Mouse (Mus musculus): ENCODE data around the gene Dbx1. TPM values are rescaled to one million over a fixed set of nuclear protein-coding genes. Genes with fewer than 3 reads are reported as not detected.

Gene Dbx1
- polyA plus RNA-seq, 1 experiment from 2014 or later: 2.0 TPM

DNA sequence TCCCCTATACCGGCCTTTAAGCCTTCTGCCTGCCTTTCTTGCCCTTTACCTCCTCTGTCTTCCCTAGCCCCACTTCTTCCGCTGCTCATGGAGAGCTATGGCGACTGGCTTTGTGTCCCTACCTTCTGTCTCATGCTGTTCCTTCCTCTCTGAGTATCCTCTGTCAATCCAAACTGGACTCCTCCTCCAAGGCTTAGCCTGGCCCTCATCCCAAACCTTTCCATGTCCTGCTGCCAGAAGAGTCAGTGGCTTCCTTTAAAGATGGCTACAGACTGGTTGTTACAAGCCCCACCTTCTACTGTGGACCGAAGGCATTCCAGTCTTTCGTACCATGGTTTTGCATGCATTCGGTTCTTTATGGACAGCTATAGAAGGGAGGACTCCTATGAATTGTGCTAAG is 53.5 kb downstream of the Dbx1 start:
- H3K27ac ChIP-seq: no peak overlapping the region
- H3K4me3 ChIP-seq: no peak overlapping the region
- H3K4me2 ChIP-seq: no peak overlapping the region
- WGBS: 88% methylated on average over 6 of the region's 6 CpGs
- H3K9ac ChIP-seq: no peak overlapping the region
- no peaks in the 10 kb centered on the region for H3K9me3 ChIP-seq
- no peaks in the 10 kb centered on the region for H3K27me3 ChIP-seq
- H3K36me3 ChIP-seq: peaks cover 61% of the 10 kb centered on the region
- H3K4me1 ChIP-seq: peaks cover 3% of the 10 kb centered on the region; the same call in 1 of the 2 replicates
- no peak for ATAC-seq (ENCODE audit: insufficient number of reproducible peaks, low FRiP score, low TSS enrichment, low read depth)

DNA sequence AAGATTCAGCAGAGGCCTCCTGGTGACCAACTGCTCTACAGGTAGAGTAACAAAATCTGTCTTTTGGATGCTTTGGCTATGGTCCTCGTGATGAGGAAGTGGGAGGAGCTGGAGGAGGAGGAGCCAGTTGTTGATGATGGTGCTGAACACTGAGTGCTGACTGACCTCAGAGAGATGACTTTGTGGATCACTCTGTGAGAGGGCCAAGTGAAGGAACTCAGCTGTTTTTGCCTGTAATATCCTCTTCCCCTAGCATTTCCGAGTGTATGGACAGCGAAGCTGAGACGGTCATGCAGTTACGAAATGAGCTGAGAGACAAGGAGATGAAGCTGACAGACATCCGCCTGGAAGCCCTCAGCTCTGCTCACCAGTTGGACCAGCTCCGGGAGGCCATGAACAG is 54.1 kb downstream of the Dbx1 start:
- Histone ChIP-seq H3K36me3 (peaks cover 61% of the 10 kb centered on the region), H3K27ac (no peak overlapping the region), H3K4me3 (no peak overlapping the region), H3K4me1 (peaks cover 3% of the 10 kb centered on the region; the same call in 1 of the 2 replicates), H3K4me2 (no peak overlapping the region), H3K27me3 (no peaks in the 10 kb centered on the region), H3K9ac (no peak overlapping the region), H3K9me3 (no peaks in the 10 kb centered on the region)
- WGBS: 82% methylated on average over 7 of the region's 7 CpGs
- ATAC-seq (ENCODE audit: insufficient number of reproducible peaks, low FRiP score, low TSS enrichment, low read depth): no peak

DNA sequence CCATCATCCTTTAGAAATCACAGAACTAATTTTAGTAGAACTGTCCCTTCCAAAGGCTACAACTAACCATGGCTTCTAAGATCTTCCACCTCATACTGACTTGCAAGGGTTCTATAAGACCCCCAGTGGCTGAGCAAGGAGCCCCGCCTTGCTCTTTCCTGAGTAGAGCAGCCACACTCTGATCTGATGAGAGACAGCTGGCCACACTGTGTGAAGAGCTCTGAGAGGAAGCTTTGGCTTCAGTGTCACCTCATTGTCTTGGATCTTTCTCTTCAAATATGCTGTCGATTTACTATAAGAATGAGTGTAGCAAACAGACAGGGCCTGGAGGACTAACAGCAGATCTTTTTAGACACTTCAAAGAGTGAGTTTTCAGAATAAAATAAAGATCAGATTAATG is 54.7 kb downstream of the Dbx1 start:
- H3K27me3 ChIP-seq: no peaks in the 10 kb centered on the region
- no peak overlapping the region for H3K9ac ChIP-seq
- no peak overlapping the region for H3K27ac ChIP-seq
- peaks cover 65% of the 10 kb centered on the region for H3K36me3 ChIP-seq
- H3K4me2 ChIP-seq: no peak overlapping the region
- H3K4me3 ChIP-seq: no peak overlapping the region
- 89% methylated on average over 2 of the region's 2 CpGs for WGBS
- peaks cover 3% of the 10 kb centered on the region; the same call in 1 of the 2 replicates for H3K4me1 ChIP-seq
- H3K9me3 ChIP-seq: no peaks in the 10 kb centered on the region
- no peak for ATAC-seq (ENCODE audit: insufficient number of reproducible peaks, low FRiP score, low TSS enrichment, low read depth)

Other genes starting within 250 kb of the Dbx1 start
- 17.0 and 18.0 TPM in 2 replicates for gene Htatip2, start 122.3 kb upstream of the Dbx1 start, polyA plus RNA-seq (2015; fragmentation: Nextera tagmentation; extraction: Ambion mirVana)
- gene Prmt3, start 141.5 kb upstream of the Dbx1 start, polyA plus RNA-seq (2015; fragmentation: Nextera tagmentation; extraction: Ambion mirVana): 42.3 and 48.4 TPM in 2 replicates